Mouse (Mus musculus) midbrain, postnatal 0 days (tissue): ENCODE measurements around the gene Acsl3. TPM values are rescaled to one million over a fixed set of nuclear protein-coding genes. Genes with fewer than 3 reads are reported as not detected.

ENCODE experiments used
- ATAC-seq: fragments of 200-750 bp; cut with Nextera tagmentation; 2 replicates; pipeline ENCODE4 v1.8.0; 2017; ENCODE audit warnings: moderate number of reproducible peaks, mild to moderate bottlenecking, moderate TSS enrichment, moderate library complexity; ENCODE audit not compliant: low FRiP score
- DNase-seq: peaks from one replicate; pipeline ENCODE4 v3.0.0-alpha.2; 2015; ENCODE audit warnings: low spot score
- H3K27ac ChIP-seq: fragments of 300-500 bp; sonication (generic); 2 replicates; pipeline ENCODE4 v1.5.1; 2014; ENCODE audit warnings: low read depth, mild to moderate bottlenecking, low read length, mixed read lengths
- H3K27me3 ChIP-seq: fragments of 300-500 bp; sonication (generic); 2 replicates; pipeline ENCODE4 v1.6.1; 2014; ENCODE audit warnings: low read length, control low read depth, mixed read lengths; ENCODE audit not compliant: insufficient read depth
- H3K36me3 ChIP-seq: fragments of 300-500 bp; sonication (generic); 2 replicates; pipeline ENCODE4 v1.6.1; 2014; ENCODE audit warnings: low read length, control low read depth, mixed read lengths; ENCODE audit not compliant: insufficient read depth
- H3K4me1 ChIP-seq: fragments of 300-500 bp; sonication (generic); 2 replicates; pipeline ENCODE4 v1.6.1; 2014; ENCODE audit warnings: mild to moderate bottlenecking, control low read depth, antibody characterized with exemption, low read length, mixed read lengths; ENCODE audit not compliant: insufficient read depth
- H3K4me2 ChIP-seq: fragments of 300-500 bp; sonication (generic); 2 replicates; pipeline ENCODE4 v1.6.1; 2014; ENCODE audit warnings: low read depth, mild to moderate bottlenecking, low read length, mixed read lengths; ENCODE audit not compliant: poor library complexity, severe bottlenecking
- H3K4me3 ChIP-seq: fragments of 300-500 bp; sonication (generic); 2 replicates; pipeline ENCODE4 v1.5.1; 2014; ENCODE audit warnings: low read depth, mild to moderate bottlenecking, low read length, moderate library complexity
- H3K9ac ChIP-seq: fragments of 300-500 bp; sonication (generic); replicated peaks from 2 replicates; pipeline ENCODE4 v1.6.1; 2014; ENCODE audit warnings: mild to moderate bottlenecking, low read length, moderate library complexity, mixed read lengths; ENCODE audit not compliant: poor library complexity, severe bottlenecking
- H3K9me3 ChIP-seq: fragments of 300-500 bp; sonication (generic); 2 replicates; pipeline ENCODE4 v1.6.1; 2016; ENCODE audit warnings: low read length, control low read depth
- CTCF ChIP-seq: IDR thresholded peaks from 2 replicates; pipeline ENCODE4 v1.5.1; 2016; ENCODE audit warnings: antibody characterized with exemption, mild to moderate bottlenecking
- WGBS: fragments of 180-500 bp; shearing (Covaris S2); extraction: QIAGEN DNeasy Blood & Tissue Kit; methylation state at CpG from one replicate; pipeline ENCODE4 v1.1.7; 2014; 5-methylcytosine and 5-hydroxymethylcytosine counted together
- polyA plus RNA-seq: library from polyadenylated mRNA; unstranded; fragments of >200 nt; fragmentation: Nextera tagmentation; extraction: Ambion mirVana; gene quantifications from 2 replicates; pipeline ENCODE4 v1.2.1, GENCODE M21; 2015
- total RNA-seq: library from RNA; depleted of rRNA; stranded (reverse); fragments of >200 nt; gene quantifications from 2 replicates; pipeline ENCODE4 v1.2.3, GENCODE M21; 2014; rRNA removed

The Acsl3 gene
- total and polyA plus RNA-seq, 2 experiments from 2014 or later, result 87.5 to 108 TPM

DNA sequence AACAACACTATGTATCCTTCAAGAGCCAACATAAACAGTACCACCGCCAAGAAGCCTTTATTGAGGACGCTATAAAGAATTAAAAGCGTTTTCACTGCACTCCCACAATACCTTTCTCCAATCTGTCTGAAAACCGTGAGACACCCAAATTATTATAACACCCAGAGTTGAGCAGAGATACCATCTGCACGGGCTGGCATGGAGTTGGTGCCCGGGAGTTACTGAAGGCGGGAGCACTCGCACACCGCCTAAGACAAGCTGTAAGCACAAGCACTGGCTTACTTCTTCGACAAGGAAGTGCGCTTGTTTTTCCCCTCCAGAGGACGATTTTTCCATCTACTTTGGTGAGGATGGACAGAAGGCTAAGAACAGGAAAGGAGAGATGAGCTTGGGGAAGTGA, 84.6 kb downstream of the Acsl3 start:
- DNase-seq (no peak), ATAC-seq (no peak)
- no peak for TF ChIP-seq CTCF
- Histone ChIP-seq H3K4me3 (no peak overlapping the region), H3K4me2 (no peak overlapping the region), H3K9ac (no peak overlapping the region), H3K36me3 (no peaks in the 10 kb centered on the region), H3K27me3 (no peaks in the 10 kb centered on the region), H3K9me3 (no peaks in the 10 kb centered on the region), H3K4me1 (no peaks in the 10 kb centered on the region), H3K27ac (no peak overlapping the region)
- WGBS, result 91% methylated on average over 12 of the region's 12 CpGs

DNA sequence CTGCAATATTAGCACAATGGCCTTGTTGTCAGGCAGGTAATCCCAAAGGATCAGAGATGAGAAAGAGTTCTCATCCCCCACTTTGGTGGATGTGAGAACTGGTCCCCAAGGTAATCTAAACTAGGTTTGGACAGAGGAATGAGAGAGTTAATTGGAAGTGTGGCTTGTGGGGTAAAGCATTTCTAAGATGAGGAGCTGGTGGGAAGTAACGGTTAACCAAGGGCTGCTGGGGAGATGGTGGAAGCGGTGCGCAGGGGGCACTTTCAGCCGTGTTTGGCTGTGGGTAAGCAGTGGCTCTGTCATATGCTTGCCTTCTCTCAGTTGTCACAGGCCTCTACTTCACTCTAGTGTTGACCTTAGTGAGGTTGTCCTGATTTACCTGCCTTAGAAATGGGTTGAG, 85.7 kb downstream of the Acsl3 start:
- Histone ChIP-seq H3K9me3 (no peaks in the 10 kb centered on the region), H3K9ac (no peak overlapping the region), H3K27me3 (no peaks in the 10 kb centered on the region), H3K4me3 (no peak overlapping the region), H3K36me3 (no peaks in the 10 kb centered on the region), H3K4me2 (no peak overlapping the region), H3K4me1 (no peaks in the 10 kb centered on the region), H3K27ac (no peak overlapping the region)
- ATAC-seq, result no peak
- TF ChIP-seq CTCF, result no peak
- no peak for DNase-seq
- WGBS, result 93% methylated on average over 4 of the region's 4 CpGs

DNA sequence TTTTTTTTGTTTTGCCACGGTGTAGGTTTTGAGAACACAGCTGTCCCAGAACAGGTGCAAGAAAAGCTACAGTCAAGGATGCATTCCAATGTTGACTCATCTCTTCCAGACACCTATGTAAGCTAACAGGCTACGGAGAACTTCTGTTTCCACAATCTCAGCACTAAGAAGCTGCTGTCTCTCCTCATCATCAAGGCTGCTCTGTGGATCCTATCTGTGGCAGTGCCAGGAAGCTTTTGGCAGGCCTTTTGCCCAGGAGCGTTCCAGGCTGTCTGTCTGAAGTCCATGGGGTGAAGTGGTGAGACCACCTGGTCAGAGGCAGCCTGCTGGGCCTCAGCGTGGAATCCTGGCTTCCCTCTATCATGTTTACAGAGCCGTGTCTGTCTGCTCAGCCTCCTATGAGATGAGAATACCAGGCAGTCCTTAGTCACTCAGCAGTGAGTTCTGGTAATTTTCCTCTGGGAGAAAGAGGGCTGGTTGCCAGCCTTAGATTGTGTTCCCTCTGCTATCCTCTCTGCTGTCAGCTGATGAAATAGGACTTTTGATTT, 87.7 kb downstream of the Acsl3 start:
- TF ChIP-seq CTCF, result no peak
- Histone ChIP-seq H3K9ac (no peak overlapping the region), H3K36me3 (no peaks in the 10 kb centered on the region), H3K27me3 (no peaks in the 10 kb centered on the region), H3K4me1 (no peaks in the 10 kb centered on the region), H3K4me2 (no peak overlapping the region), H3K27ac (peak overlapping the region; percentile 63), H3K9me3 (no peaks in the 10 kb centered on the region), H3K4me3 (no peak overlapping the region)
- 33% methylated on average over 5 of the region's 5 CpGs for WGBS
- ATAC-seq (no peak), DNase-seq (peak; percentile 52)

Other genes starting within 250 kb of the Acsl3 start
- gene Farsb, start 168.9 kb upstream of the Acsl3 start, total RNA-seq, result 85.9 and 90.0 TPM in 2 replicates
- 134 and 138 TPM in 2 replicates for gene Farsb, start 168.9 kb upstream of the Acsl3 start, polyA plus RNA-seq
- 0.22 TPM in 1 of 2 replicates, not detected in the other for gene Mogat1, start 146.8 kb upstream of the Acsl3 start, total RNA-seq
- gene Mogat1, start 146.8 kb upstream of the Acsl3 start, polyA plus RNA-seq, result 0.50 and 1.3 TPM in 2 replicates
- gene BC035947, start 145.7 kb upstream of the Acsl3 start, total RNA-seq, result 1.3 and 3.0 TPM in 2 replicates
- gene BC035947, start 145.7 kb upstream of the Acsl3 start, polyA plus RNA-seq, result 1.2 and 1.4 TPM in 2 replicates
- gene Utp14b, start 213 bp downstream of the Acsl3 start, total RNA-seq, result 6.7 and 8.8 TPM in 2 replicates
- 1.8 and 2.4 TPM in 2 replicates for gene Utp14b, start 213 bp downstream of the Acsl3 start, polyA plus RNA-seq
- gene Kcne4, start 158.9 kb downstream of the Acsl3 start, total RNA-seq, result 0.80 and 1.4 TPM in 2 replicates
- gene Kcne4, start 158.9 kb downstream of the Acsl3 start, polyA plus RNA-seq, result 1.7 and 2.3 TPM in 2 replicates